Mouse (Mus musculus) liver, postnatal 0 days (tissue): ENCODE measurements at regions not wholly inside any gene's neighbourhood (a gene's known extent, or its start where the extent isn't known, plus 50 kb on each side); places are given as distances from the start of the nearest gene placed in this dataset.

Experiments used
- CTCF ChIP-seq: sonication (generic); IDR thresholded peaks from 2 replicates; pipeline ENCODE4 v1.5.1; 2016; ENCODE audit warnings: antibody characterized with exemption, low read depth
- EP300 ChIP-seq: IDR thresholded peaks from 2 replicates; pipeline ENCODE4 v1.6.1; 2016; ENCODE audit warnings: antibody characterized with exemption, low read depth, mild to moderate bottlenecking

DNA sequence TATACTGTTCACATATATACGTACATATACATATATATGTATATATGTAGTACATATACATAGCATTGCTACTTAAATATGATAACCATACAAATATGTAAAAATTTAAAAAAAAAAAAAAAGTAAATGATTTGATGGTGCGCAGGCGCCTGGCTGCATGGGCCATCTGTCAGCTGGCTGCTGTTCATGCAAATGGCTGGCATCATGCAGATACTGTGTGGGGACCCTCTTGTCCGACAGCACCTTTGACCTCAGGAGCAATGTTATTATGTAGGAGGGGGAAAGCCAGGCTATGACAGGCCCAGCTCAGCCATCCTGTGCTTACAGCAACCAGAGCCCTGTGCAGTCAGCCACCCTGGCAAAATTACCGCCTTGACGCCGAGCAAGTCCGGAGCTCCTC lies 65.1 kb upstream of the Tnrc6c start:
- TF ChIP-seq CTCF (no peak), EP300 (no peak)
